Mouse (Mus musculus) intestine, embryonic 14.5 days (tissue): ENCODE data around the gene Flt3. TPM values are rescaled to one million over a fixed set of nuclear protein-coding genes. Genes with fewer than 3 reads are reported as not detected.
A peak's percentile ranks its signal among the peaks of the same experiment; 100 is the strongest.

Source experiments
- ATAC-seq: fragments of 200-750 bp; cut with Nextera tagmentation; replicated peaks from 2 replicates; pipeline ENCODE4 v1.8.0; 2017; ENCODE audit warnings: low read depth, moderate number of reproducible peaks, moderate TSS enrichment, moderate library complexity; ENCODE audit not compliant: low FRiP score, low TSS enrichment
- DNase-seq: peaks from one replicate; pipeline ENCODE4 v3.0.0-alpha.2; 2018; ENCODE audit warnings: low spot score
- H3K27ac ChIP-seq: fragments of 300-500 bp; sonication (generic); 2 replicates; pipeline ENCODE4 v1.5.1; 2014; ENCODE audit warnings: low read depth, mild to moderate bottlenecking, control low read depth
- H3K27me3 ChIP-seq: fragments of 300-500 bp; sonication (generic); replicated peaks from 2 replicates; pipeline ENCODE4 v1.6.1; 2014; ENCODE audit warnings: low read length, control low read depth; ENCODE audit not compliant: control insufficient read depth, insufficient read depth
- H3K36me3 ChIP-seq: fragments of 300-500 bp; sonication (generic); 2 replicates; pipeline ENCODE4 v1.6.1; 2014; ENCODE audit warnings: low read length, control low read depth; ENCODE audit not compliant: control insufficient read depth, insufficient read depth
- H3K4me1 ChIP-seq: fragments of 300-500 bp; sonication (generic); replicated peaks from 2 replicates; pipeline ENCODE4 v1.6.1; 2014; ENCODE audit warnings: low read length, control low read depth, mixed read lengths; ENCODE audit not compliant: control insufficient read depth, insufficient read depth
- H3K4me2 ChIP-seq: fragments of 300-500 bp; sonication (generic); 2 replicates; pipeline ENCODE4 v1.6.1; 2014; ENCODE audit warnings: low read length
- H3K4me3 ChIP-seq: fragments of 300-500 bp; sonication (generic); 2 replicates; pipeline ENCODE4 v1.5.1; 2014; ENCODE audit warnings: low read depth, low read length, control low read depth, mixed read lengths
- H3K9ac ChIP-seq: fragments of 300-500 bp; sonication (generic); 2 replicates; pipeline ENCODE4 v1.6.1; 2014; ENCODE audit warnings: mild to moderate bottlenecking, low read length
- H3K9me3 ChIP-seq: fragments of 300-500 bp; sonication (generic); 2 replicates; pipeline ENCODE4 v1.6.1; 2016; ENCODE audit warnings: low read length, control low read depth; ENCODE audit not compliant: control insufficient read depth
- WGBS: fragments of 180-500 bp; shearing (Covaris S2); extraction: QIAGEN DNeasy Blood & Tissue Kit; methylation state at CpG from one replicate; pipeline ENCODE4 v1.1.7; 2014; 5-methylcytosine and 5-hydroxymethylcytosine counted together
- polyA plus RNA-seq: library from polyadenylated mRNA; unstranded; fragments of >200 nt; fragmentation: Nextera tagmentation; extraction: Ambion mirVana; gene quantifications from 2 replicates; pipeline ENCODE4 v1.2.1, GENCODE M21; 2014

Gene Flt3
- polyA plus RNA-seq, result 0.15 and 0.19 TPM in 2 replicates

- Histone ChIP-seq H3K4me1 (peaks cover 8% of the 10 kb centered on the region; the same call in 1 of the 2 replicates), H3K9ac (no peak within 1 kb of the TSS), H3K27ac (no peak within 1 kb of the TSS), H3K27me3 (peaks cover 43% of the 10 kb centered on the region), H3K4me3 (peak within 1 kb of the TSS; percentile 31), H3K36me3 (no peaks in the 10 kb centered on the region), H3K9me3 (no peaks in the 10 kb centered on the region), H3K4me2 (peak within 1 kb of the TSS; percentile 49)
- under 1% methylated on average over 50 of the region's 56 CpGs for WGBS
- ATAC-seq (peak; percentile 70; the same call in 1 of the 2 replicates), DNase-seq (peak; percentile 63)
Measured at GRCm38 (mm10) chr5:147399843-147400504, at the start of gene Flt3. Gene Flt3 (minus strand): TSS chr5:147400489.

DNA sequence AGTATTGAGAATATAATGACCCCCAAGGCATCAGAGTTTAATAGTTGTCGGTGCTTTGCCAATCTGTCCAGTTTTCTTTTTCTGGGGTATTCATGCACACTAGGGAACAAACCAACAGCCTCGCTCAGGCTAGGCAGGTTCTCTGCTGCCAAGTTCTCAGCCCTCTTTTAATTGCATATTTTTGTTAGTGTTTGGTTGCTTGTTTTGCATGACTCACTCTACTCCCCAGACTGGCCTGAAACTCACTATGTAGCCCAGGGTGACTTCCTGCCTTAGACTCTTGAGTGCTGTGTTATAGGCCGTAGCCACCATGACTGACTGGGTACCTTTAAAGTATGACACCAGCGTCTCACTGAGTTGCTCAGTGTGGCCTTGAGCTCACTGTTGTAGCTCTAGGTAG lies 48.6 kb upstream of the Flt3 start:
- ATAC-seq (no peak), DNase-seq (peak; percentile 38)
- WGBS, result 89% methylated on average over 4 of the region's 4 CpGs
- Histone ChIP-seq H3K9me3 (no peaks in the 10 kb centered on the region), H3K4me2 (no peak overlapping the region), H3K27ac (no peak overlapping the region), H3K4me1 (0 out of 2 replicates have a peak, but pooled peaks cover 7% of the 10 kb centered on the region), H3K27me3 (no peaks in the 10 kb centered on the region), H3K9ac (no peak overlapping the region), H3K36me3 (peaks cover 22% of the 10 kb centered on the region; the same call in 1 of the 2 replicates), H3K4me3 (no peak overlapping the region)

GRCm38 (mm10) chr5:147448526-147448925 lies 48.2 kb upstream of the Flt3 start:
- no peak overlapping the region for H3K4me2 ChIP-seq
- H3K36me3 ChIP-seq, result peaks cover 20% of the 10 kb centered on the region; the same call in 1 of the 2 replicates
- DNase-seq, result peak; percentile 24
- no peak for ATAC-seq
- no peaks in the 10 kb centered on the region for H3K9me3 ChIP-seq
- H3K4me3 ChIP-seq, result no peak overlapping the region
- 74% methylated on average over 4 of the region's 4 CpGs for WGBS
- H3K27ac ChIP-seq, result no peak overlapping the region
- no peak overlapping the region for H3K9ac ChIP-seq
- H3K27me3 ChIP-seq, result no peaks in the 10 kb centered on the region
- H3K4me1 ChIP-seq, result 0 out of 2 replicates have a peak, but pooled peaks cover 7% of the 10 kb centered on the region

- Histone ChIP-seq H3K36me3 (no peaks in the 10 kb centered on the region), H3K9ac (no peak overlapping the region), H3K4me1 (0 out of 2 replicates have a peak, but pooled peaks cover 7% of the 10 kb centered on the region), H3K27ac (no peak overlapping the region), H3K9me3 (no peaks in the 10 kb centered on the region), H3K4me3 (no peak overlapping the region), H3K4me2 (no peak overlapping the region), H3K27me3 (no peaks in the 10 kb centered on the region)
- ATAC-seq (no peak), DNase-seq (peak; percentile 44)
- WGBS, result 85% methylated on average over 4 of the region's 4 CpGs
Measured at GRCm38 (mm10) chr5:147445252-147445651, 45.0 kb upstream of the Flt3 start.

- Histone ChIP-seq H3K9ac (no peak overlapping the region), H3K9me3 (no peaks in the 10 kb centered on the region), H3K4me3 (no peak overlapping the region), H3K4me2 (no peak overlapping the region), H3K27ac (no peak overlapping the region), H3K36me3 (no peaks in the 10 kb centered on the region), H3K4me1 (0 out of 2 replicates have a peak, but pooled peaks cover 7% of the 10 kb centered on the region), H3K27me3 (no peaks in the 10 kb centered on the region)
- WGBS, result 81% methylated on average over 2 of the region's 2 CpGs
- peak; percentile 4 for DNase-seq
- ATAC-seq, result no peak
Measured at GRCm38 (mm10) chr5:147444757-147445156, 44.5 kb upstream of the Flt3 start.

DNA sequence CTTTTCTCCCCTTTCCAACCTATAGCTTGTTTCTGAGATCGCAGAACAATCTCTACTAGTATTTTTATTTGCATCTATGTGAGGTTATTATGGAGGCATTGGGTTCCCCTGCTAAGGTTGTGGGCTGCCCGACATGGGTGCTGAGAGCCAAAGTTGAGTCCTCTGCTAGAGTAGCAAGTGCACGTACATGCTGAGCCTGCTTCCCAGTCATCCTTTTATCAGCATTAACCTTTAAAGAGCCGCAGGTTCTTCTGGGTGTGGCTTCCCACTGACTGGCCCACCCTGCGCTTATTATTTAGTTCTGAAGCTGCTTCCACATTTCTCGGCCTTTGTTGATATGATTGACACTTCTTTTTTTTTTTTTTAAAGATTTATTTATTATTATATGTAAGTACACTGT lies 44.0 kb upstream of the Flt3 start:
- ATAC-seq (no peak), DNase-seq (peak; percentile 44)
- H3K9me3 ChIP-seq, result no peaks in the 10 kb centered on the region
- no peak overlapping the region for H3K9ac ChIP-seq
- no peak overlapping the region for H3K27ac ChIP-seq
- no peaks in the 10 kb centered on the region for H3K27me3 ChIP-seq
- 0 out of 2 replicates have a peak, but pooled peaks cover 7% of the 10 kb centered on the region for H3K4me1 ChIP-seq
- no peak overlapping the region for H3K4me3 ChIP-seq
- WGBS, result 77% methylated on average over 6 of the region's 6 CpGs
- no peak overlapping the region for H3K4me2 ChIP-seq
- no peaks in the 10 kb centered on the region for H3K36me3 ChIP-seq

DNA sequence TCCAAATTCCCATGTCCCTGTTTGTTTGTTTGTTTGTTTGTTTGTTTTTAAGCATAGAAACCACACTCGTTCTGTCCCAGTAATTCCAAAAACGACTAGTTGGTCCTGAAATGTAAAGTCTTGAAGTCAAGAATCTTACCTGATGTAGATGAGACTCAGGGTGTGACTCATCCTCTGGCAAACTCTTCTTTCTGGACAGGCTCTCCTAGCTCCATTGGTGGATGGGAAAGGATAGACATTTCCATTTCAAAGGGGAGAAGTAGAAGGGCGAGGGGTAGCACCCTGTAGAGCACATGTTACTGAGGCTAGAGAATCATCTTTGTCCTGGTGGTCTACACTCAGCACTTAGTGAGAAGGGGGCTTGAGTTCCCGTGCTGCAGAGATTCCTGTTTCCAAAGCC lies 42.5 kb upstream of the Flt3 start:
- Histone ChIP-seq H3K4me1 (0 out of 2 replicates have a peak, but pooled peaks cover 8% of the 10 kb centered on the region), H3K27ac (no peak overlapping the region), H3K27me3 (no peaks in the 10 kb centered on the region), H3K4me3 (no peak overlapping the region), H3K4me2 (no peak overlapping the region), H3K36me3 (no peaks in the 10 kb centered on the region), H3K9ac (no peak overlapping the region), H3K9me3 (no peaks in the 10 kb centered on the region)
- DNase-seq, result no peak
- 80% methylated on average over 4 of the region's 4 CpGs for WGBS
- no peak for ATAC-seq

- H3K4me3 ChIP-seq, result no peak overlapping the region
- H3K9me3 ChIP-seq, result no peaks in the 10 kb centered on the region
- no peak overlapping the region for H3K9ac ChIP-seq
- no peaks in the 10 kb centered on the region for H3K27me3 ChIP-seq
- 0 out of 2 replicates have a peak, but pooled peaks cover 10% of the 10 kb centered on the region for H3K4me1 ChIP-seq
- DNase-seq (no peak), ATAC-seq (no peak)
- no peak overlapping the region for H3K4me2 ChIP-seq
- H3K27ac ChIP-seq, result no peak overlapping the region
- no peaks in the 10 kb centered on the region for H3K36me3 ChIP-seq
- WGBS, result 97% methylated on average over 1 of the region's 1 CpGs
Measured at GRCm38 (mm10) chr5:147441979-147442378, 41.7 kb upstream of the Flt3 start.
